Mouse (Mus musculus) regulatory T cell (primary cell): ENCODE data around the gene Kptn.

Source experiments
- in situ Hi-C: fragments of 300-600 bp; cut with MboI, MseI; formaldehyde crosslinking; loops from one replicate; pipeline ENCODE4 v1.15.1; 2025; ENCODE audit warnings: high pct_unique_total_duplicates

The Kptn gene

DNA sequence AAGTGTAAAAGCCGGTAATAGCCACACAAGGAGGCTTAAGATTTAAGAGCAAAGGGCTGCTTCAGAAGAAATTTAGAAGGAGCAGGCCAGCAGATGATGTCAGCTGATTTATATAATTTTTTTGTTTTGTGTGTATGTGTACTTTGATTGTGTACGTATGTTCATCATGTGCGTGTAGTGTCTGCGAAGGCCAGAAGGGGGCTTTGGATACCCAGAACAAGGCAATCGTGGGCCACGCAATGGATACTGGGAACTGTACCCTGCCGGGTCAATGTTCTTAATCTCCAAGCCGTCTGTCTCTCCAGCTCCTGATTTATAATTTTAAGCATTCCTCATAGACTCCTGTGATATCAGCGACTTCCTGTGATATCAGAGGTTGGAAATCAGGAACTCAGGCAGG, 41.6 kb downstream of the Kptn start:
- in situ Hi-C loops: no loop called here

DNA sequence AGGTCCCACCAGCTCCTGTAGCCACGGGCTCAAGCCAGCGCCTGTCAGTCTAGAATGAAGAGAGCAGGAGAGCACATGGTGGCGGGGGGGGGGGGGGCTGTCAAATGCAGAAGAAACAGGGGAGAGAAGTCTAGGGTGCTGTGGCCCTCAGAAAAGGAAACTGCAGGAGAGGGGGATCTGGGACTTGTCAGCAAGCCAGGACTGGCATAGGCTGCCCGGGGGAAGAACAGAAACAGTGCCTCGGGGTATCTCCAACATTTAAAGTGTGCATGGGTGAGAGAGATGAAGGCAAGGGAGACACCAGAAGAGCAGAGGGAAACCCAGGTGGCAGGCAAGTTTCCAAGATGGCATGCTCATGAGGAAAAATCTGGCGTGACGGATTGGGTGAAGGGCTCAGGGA, 42.3 kb downstream of the Kptn start:
- in situ Hi-C loops: no loop called here

DNA sequence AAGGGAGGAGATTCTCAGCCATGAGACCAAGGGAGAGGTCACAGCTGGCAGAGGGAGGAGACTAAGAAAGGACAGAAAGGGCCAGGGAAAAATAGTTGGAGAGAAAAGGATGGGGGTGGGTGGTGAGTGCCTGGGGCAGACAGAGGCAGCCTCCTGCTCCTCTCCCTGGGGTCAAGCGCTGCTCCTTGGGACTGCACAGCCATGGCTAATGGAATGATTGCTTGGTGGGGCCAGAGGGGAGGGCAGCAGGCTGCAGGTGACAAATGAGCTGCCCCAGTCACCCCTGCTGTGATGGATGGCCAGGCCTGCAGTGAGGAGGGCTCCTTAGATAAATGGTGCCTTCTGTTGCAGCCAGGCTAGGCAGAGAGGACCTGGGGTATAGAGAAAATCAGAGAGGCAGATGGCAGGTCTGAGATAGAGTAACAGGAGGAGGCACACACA, 52.5 kb downstream of the Kptn start:
- in situ Hi-C loops: no loop called here

DNA sequence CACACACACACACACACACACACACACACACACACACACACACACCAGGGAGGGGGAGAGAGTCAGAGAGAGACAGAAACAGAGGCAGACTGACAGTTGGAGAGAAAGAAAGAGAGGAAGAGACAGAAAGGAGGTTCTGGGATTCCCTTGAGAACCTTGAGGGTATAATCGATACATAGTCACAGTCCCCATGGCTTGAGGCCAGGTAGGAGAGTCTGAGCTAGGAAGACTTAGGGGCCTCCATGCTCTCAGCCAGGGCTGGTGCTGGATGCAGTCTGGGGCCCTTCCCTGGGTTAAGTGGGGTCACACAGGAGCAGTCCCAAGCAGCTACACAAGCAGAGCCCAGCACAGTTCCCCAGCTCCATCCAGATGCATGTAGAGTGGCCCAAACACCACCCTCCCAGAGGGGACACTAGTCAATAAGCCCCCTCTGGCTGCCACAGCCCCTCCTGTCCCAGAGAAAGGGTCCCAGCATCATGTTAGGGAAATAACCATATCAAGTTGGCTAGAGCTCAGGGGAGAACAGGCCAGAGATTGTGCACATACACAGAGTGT, 53.0 kb downstream of the Kptn start:
- in situ Hi-C loops: no loop called here

DNA sequence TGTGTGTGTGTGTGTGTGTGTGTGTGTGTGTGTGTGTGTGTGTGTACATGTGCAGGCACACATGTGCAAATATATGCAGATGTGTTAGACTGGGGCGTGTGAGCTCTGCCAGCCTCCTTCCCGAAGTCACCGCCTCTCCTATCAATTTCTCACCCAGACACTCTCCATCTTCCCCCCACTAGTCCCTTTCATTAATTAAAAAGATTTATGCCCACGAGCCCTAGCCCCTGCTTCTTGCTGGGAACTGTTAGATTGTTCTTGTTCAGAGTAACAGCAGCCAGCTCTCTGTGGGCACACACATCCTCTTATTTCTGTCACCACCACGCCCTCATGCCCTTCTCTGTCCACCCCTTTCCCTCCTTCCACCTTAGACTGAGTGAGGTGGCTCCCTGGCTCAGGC, 53.5 kb downstream of the Kptn start:
- in situ Hi-C loops: no loop called here

DNA sequence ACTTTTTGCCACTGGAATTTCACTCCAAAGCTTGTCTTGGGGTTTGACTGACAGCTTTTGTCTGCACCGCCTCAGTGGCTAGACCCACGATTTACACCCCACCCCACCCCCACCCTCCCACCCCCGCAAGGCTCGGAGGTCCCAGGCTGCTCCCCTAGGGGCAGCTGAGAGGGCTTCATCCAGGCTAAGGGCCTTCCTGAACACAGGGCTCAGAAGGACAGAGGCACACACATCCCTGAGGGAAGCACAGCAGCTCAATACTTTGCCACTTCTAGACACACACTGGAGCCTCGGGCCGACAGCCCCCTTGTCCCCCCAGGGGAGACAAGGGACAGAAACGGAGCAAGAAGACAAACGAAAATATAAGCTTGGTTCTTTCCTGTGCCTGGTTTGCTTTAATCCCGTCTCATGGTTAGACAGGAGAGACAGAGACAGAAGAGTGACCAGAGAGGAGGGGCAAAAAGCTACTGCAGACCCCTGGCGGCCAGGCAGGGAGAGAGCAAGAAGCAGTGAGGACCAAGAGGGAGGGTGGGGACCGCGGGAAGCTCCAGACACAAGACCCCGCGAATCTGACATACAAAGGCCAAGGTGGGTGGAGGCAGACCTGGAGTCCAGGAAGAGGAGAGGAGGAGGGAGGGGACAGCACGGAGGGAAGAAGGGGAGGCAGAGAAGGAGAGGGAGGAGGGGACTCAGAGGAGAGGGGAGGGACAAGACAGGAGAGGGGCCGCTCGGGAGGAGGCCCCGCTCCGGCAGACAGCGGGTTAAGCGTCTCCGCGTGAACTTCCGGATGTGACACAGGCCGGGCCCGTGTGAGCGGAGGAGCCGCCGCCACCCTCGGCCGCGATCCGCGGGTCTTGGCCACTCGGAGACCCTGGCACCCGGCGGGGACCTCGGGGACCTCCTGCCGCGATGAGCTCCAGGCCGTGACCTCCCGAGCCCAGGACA, 55.2 kb downstream of the Kptn start, which contains the start of gene Meis3:
Gene Meis3 (plus strand): TSS at position 494 of the 945 bp plus-strand sequence.
- in situ Hi-C loops: no loop called here

DNA sequence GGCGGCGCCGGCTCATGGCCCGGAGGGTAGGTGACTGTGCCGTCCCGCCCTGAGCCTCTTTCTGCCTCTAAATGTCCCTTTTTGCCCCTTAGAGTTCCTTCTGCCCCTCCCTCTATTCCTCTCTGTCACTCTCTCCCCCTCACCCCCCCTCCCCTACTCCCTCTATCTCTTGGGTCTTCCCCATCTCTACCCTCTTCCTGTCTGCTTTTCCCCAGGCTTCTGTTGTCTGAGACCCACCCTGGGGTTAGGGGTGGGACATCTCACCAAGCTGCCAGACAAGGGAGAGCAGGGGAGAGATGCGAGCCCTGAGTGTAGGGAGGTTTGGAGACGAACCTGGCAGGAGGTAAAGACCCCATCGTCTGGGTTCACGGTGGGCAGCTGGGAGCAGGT, 55.8 kb downstream of the Kptn start:
- in situ Hi-C loops: no loop called here
